In genomic region chr1:86698721-86699120, GRCm38 (mm10) we compare ENCODE assay signal across 12 mouse cellular contexts. TPM values are rescaled to one million over a fixed set of nuclear protein-coding genes. Genes with fewer than 3 reads are reported as not detected.
DNase-seq lines count a peak whose midpoint lies in the region; ATAC-seq and TF ChIP-seq lines count a peak whose summit lies in the region.
"Had no signal": no experiment of that assay in that cellular context is flagged by ENCODE, and none has a peak within 500 bp of the region (broad histone marks: within the 10 kb centered on the region; RNA-seq: fewer than 3 reads in every experiment).

No protein-coding gene starts in this region.

- no peak for TF ChIP-seq POLR2A in embryonic fibroblast, embryonic 13.5 days (IDR thresholded peaks at IDR 0.05; ENCODE audit: low read depth, low read length)

- WGBS in forebrain, embryonic 13.5 days, result 40% methylated on average over 2 of the region's 2 CpGs

- no peak overlapping the region for H3K4me2 ChIP-seq in forebrain, embryonic 13.5 days
- H3K4me2 ChIP-seq: midbrain, embryonic 11.5 days had no signal

- peak; percentile 74 for DNase-seq in heart, adult 11 months
- no peak for DNase-seq in heart, postnatal 36 days
- DNase-seq in urinary bladder, postnatal 14 days (ENCODE audit: low spot score), result peak; percentile 41
- DNase-seq in urinary bladder, adult 2 months (ENCODE audit: low spot score), result no peak
- DNase-seq in right cerebral cortex, adult 2 months (ENCODE audit: low spot score in 2 of 2), result no peak
- DNase-seq in cerebellum, postnatal 36 days, result no peak
- DNase-seq: left cerebral cortex, postnatal 4 days had no signal

- H3K36me3 ChIP-seq in forebrain, embryonic 13.5 days (ENCODE audit: poor library complexity, severe bottlenecking), result no peaks in the 10 kb centered on the region

- intact Hi-C loops in heart, postnatal 36 days (cut with DNase I), result no loop called here

- ATAC-seq in forebrain, embryonic 13.5 days, result no peak
- ATAC-seq: inflammation-experienced regulatory T-cells, adult 6 months had no signal

- H3K9me3 ChIP-seq in forebrain, embryonic 13.5 days (replicated peaks), result no peaks in the 10 kb centered on the region

- H3K27me3 ChIP-seq in forebrain, embryonic 13.5 days, result no peaks in the 10 kb centered on the region

- TF ChIP-seq CTCF in embryonic fibroblast, embryonic 13.5 days (IDR thresholded peaks at IDR 0.05; ENCODE audit: borderline replicate concordance, insufficient read depth, low read length), result peak; percentile 19; the same call in 1 of the 2 replicates

- no peaks in the 10 kb centered on the region for H3K4me1 ChIP-seq in embryonic fibroblast, embryonic 13.5 days (ENCODE audit: control insufficient read depth, insufficient read depth, low read length)
- peaks cover 6% of the 10 kb centered on the region for H3K4me1 ChIP-seq in forebrain, embryonic 13.5 days

- H3K27ac ChIP-seq in embryonic fibroblast, embryonic 13.5 days (ENCODE audit: insufficient read depth, low read length), result no peak overlapping the region
- H3K27ac ChIP-seq in forebrain, embryonic 13.5 days, result no peak overlapping the region

- H3K9ac ChIP-seq in forebrain, embryonic 13.5 days, result no peak overlapping the region

- no peak overlapping the region for H3K4me3 ChIP-seq in embryonic fibroblast, embryonic 13.5 days (ENCODE audit: insufficient read depth, low read length)
- no peak overlapping the region for H3K4me3 ChIP-seq in forebrain, embryonic 13.5 days
- H3K4me3 ChIP-seq: erythroblast, embryonic 14.5 days had no signal

RNA-seq across cellular contexts. Expression of gene Dis3l2, which starts 4.9 kb away (rescaled TPM):
- total RNA-seq in heart, postnatal 36 days (2021), result 10 to 100 TPM; 11.4 to 12.4 TPM
- polyA plus RNA-seq in urinary bladder, adult 2 months (2012; rRNA removed), result 12.6 TPM in 2 replicates
- 7.5 and 7.7 TPM in 2 replicates for polyA plus RNA-seq in embryonic fibroblast, embryonic 13.5 days (2011; ENCODE audit: insufficient read length, low read depth, missing spikeins)
- 35.8 and 39.2 TPM in 2 replicates for polyA plus RNA-seq in forebrain, embryonic 13.5 days (2015; fragmentation: Nextera tagmentation; extraction: Ambion mirVana)

RNA-seq across cellular contexts. Expression of gene Nppc, which starts 28.4 kb away (rescaled TPM):
- total RNA-seq in heart, postnatal 36 days (2021), result under 1 TPM in 1 of 2 experiments, not detected in 1; 0.28 TPM
- polyA plus RNA-seq in urinary bladder, adult 2 months (2012; rRNA removed), result 0.10 and 0.22 TPM in 2 replicates
- polyA plus RNA-seq in embryonic fibroblast, embryonic 13.5 days (2011; ENCODE audit: insufficient read length, low read depth, missing spikeins), result 0.51 TPM in 1 of 2 replicates, not detected in the other
- 2.6 and 2.7 TPM in 2 replicates for polyA plus RNA-seq in forebrain, embryonic 13.5 days (2015; fragmentation: Nextera tagmentation; extraction: Ambion mirVana)
- polyA plus RNA-seq: erythroblast, embryonic 14.5 days; inflammation-experienced regulatory T-cells, adult 6 months had no signal

Comparison
In these comparisons a context has a peak if more than half of its experiments do, and no peak if none do; other contexts are left out.
1. DNase-seq: peak in heart, adult 11 months (single experiment) and urinary bladder, postnatal 14 days (single experiment); none in heart, postnatal 36 days (0 of 2), urinary bladder, adult 2 months (single experiment), right cerebral cortex, adult 2 months (0 of 2) and cerebellum, postnatal 36 days (0 of 2).